Mouse (Mus musculus) limb, embryonic 11.5 days (tissue): ENCODE measurements at regions not wholly inside any gene's neighbourhood (a gene's known extent, or its start where the extent isn't known, plus 50 kb on each side); places are given as distances from the start of the nearest gene placed in this dataset.

Source experiments
- ATAC-seq: fragments of 200-750 bp; cut with Nextera tagmentation; 2 replicates; pipeline ENCODE4 v1.8.0; 2017; ENCODE audit warnings: low read depth; ENCODE audit not compliant: insufficient number of reproducible peaks, low FRiP score, low TSS enrichment
- DNase-seq: peaks from one replicate; pipeline ENCODE4 v3.0.0-alpha.2; 2015; ENCODE audit warnings: low spot score
- H3K27ac ChIP-seq: fragments of 300-500 bp; sonication (generic); replicated peaks from 2 replicates; pipeline ENCODE4 v1.5.1; 2014; ENCODE audit warnings: low read depth, mild to moderate bottlenecking, low read length
- H3K27me3 ChIP-seq: fragments of 300-500 bp; sonication (generic); 2 replicates; pipeline ENCODE4 v1.6.1; 2014; ENCODE audit warnings: mild to moderate bottlenecking, low read length, mixed read lengths; ENCODE audit not compliant: control insufficient read depth, insufficient read depth
- H3K36me3 ChIP-seq: fragments of 300-500 bp; sonication (generic); 2 replicates; pipeline ENCODE4 v1.6.1; 2014; ENCODE audit warnings: mild to moderate bottlenecking, low read length, moderate library complexity, mixed read lengths; ENCODE audit not compliant: control insufficient read depth, insufficient read depth
- H3K4me1 ChIP-seq: fragments of 300-500 bp; sonication (generic); 2 replicates; pipeline ENCODE4 v1.6.1; 2014; ENCODE audit warnings: low read length, mixed read lengths; ENCODE audit not compliant: control insufficient read depth, insufficient read depth
- H3K4me2 ChIP-seq: fragments of 300-500 bp; sonication (generic); 2 replicates; pipeline ENCODE4 v1.6.1; 2014; ENCODE audit warnings: low read depth, mild to moderate bottlenecking, moderate library complexity; ENCODE audit not compliant: severe bottlenecking
- H3K4me3 ChIP-seq: fragments of 300-500 bp; sonication (generic); 2 replicates; pipeline ENCODE4 v1.5.1; 2014; ENCODE audit warnings: low read depth, low read length
- H3K9ac ChIP-seq: fragments of 300-500 bp; sonication (generic); 2 replicates; pipeline ENCODE4 v1.6.1; 2014; ENCODE audit warnings: mild to moderate bottlenecking, low read length
- H3K9me3 ChIP-seq: fragments of 300-500 bp; sonication (generic); 2 replicates; pipeline ENCODE4 v1.6.1; 2016; ENCODE audit warnings: low read length; ENCODE audit not compliant: control insufficient read depth
- WGBS: fragments of 180-500 bp; shearing (Covaris S2); extraction: QIAGEN DNeasy Blood & Tissue Kit; methylation state at CpG from one replicate; pipeline ENCODE4 v1.1.7; 2014; 5-methylcytosine and 5-hydroxymethylcytosine counted together

GRCm38 (mm10) chr7:50993707-50994106 lies 394.7 kb downstream of the 4933405O20Rik start:
- Histone ChIP-seq H3K4me1 (no peaks in the 10 kb centered on the region), H3K9me3 (no peaks in the 10 kb centered on the region), H3K9ac (no peak overlapping the region), H3K4me2 (no peak overlapping the region), H3K4me3 (no peak overlapping the region), H3K36me3 (no peaks in the 10 kb centered on the region), H3K27ac (no peak overlapping the region), H3K27me3 (no peaks in the 10 kb centered on the region)
- DNase-seq (no peak), ATAC-seq (no peak)
- 62% methylated on average over 1 of the region's 1 CpGs for WGBS

DNA sequence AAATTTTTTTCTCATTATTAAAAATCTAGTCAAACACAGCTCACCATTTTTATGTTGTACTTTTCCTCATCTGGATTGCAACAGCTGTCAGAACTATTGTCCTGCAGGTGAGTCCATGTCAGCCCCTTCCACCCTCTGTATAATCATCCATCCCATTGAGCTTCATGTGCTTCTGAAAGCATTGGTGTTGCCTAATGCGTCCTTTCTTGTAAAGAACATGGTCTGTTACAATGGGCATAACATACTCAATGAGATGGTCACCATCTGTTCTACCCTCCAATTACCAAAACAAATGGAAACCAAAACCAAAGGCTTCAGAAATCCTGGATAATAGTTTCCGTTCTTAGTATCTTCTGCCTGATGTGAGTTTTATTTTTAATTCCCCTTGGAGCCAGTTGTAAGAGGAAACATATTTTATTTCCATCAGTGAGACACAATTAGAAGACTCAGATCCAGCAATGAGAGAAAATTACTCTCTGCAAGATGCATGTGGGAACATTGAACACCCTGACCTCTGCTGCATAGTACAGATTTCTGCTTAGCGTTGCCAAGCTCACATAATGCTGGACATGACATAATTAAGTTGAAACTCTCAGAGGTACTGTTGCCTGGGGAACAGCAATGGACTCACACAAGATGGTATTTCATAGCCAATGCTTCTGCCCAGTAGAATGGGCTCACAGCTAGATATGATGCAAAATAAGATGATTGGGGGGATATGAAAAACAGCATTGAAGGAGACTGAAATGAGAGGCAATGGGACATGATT lies 443.1 kb downstream of the 4933405O20Rik start:
- WGBS = 87% methylated on average over 3 of the region's 3 CpGs
- ATAC-seq = no peak
- H3K4me3 ChIP-seq = no peak overlapping the region

GRCm38 (mm10) chr7:51051496-51051895 lies 452.5 kb downstream of the 4933405O20Rik start:
- Histone ChIP-seq H3K4me1 (no peaks in the 10 kb centered on the region), H3K4me3 (no peak overlapping the region), H3K27me3 (no peaks in the 10 kb centered on the region), H3K9me3 (no peaks in the 10 kb centered on the region), H3K27ac (no peak overlapping the region), H3K4me2 (no peak overlapping the region), H3K9ac (no peak overlapping the region), H3K36me3 (no peaks in the 10 kb centered on the region)
- WGBS = 87% methylated on average over 3 of the region's 3 CpGs
- DNase-seq = no peak
- ATAC-seq = no peak

More for the DNA sequence above, 443.1 kb downstream of the 4933405O20Rik start:
- Histone ChIP-seq H3K27ac (no peak overlapping the region), H3K36me3 (no peaks in the 10 kb centered on the region), H3K4me2 (no peak overlapping the region), H3K4me1 (no peaks in the 10 kb centered on the region), H3K9me3 (no peaks in the 10 kb centered on the region), H3K9ac (no peak overlapping the region), H3K27me3 (no peaks in the 10 kb centered on the region)
- no peak for DNase-seq

DNA sequence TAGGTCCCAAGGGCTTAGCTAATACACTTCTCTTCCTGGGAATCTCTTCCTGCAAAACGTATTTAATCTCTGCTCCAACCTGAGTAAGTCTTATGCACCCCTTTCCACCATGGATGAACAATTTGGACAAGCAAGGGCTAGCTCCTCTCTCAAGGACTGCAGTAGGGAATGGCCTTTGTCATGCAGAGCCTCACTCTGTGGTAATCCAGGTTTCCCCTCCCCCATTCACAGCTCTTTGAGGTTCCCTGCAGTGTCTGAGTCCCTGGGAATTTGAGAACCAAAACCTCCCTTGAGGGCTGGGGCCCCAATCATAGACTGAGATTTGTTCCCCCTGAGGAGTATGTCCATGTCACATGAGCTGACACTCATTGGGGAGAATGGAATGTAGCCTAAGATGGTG lies 442.5 kb upstream of the Ano5 start:
- Histone ChIP-seq H3K27ac (no peak overlapping the region), H3K4me1 (no peaks in the 10 kb centered on the region), H3K4me2 (no peak overlapping the region), H3K4me3 (no peak overlapping the region), H3K27me3 (no peaks in the 10 kb centered on the region), H3K9ac (no peak overlapping the region), H3K36me3 (no peaks in the 10 kb centered on the region), H3K9me3 (no peaks in the 10 kb centered on the region)
- no peak for DNase-seq
- 27% methylated on average over 1 of the region's 1 CpGs for WGBS
- ATAC-seq = no peak

DNA sequence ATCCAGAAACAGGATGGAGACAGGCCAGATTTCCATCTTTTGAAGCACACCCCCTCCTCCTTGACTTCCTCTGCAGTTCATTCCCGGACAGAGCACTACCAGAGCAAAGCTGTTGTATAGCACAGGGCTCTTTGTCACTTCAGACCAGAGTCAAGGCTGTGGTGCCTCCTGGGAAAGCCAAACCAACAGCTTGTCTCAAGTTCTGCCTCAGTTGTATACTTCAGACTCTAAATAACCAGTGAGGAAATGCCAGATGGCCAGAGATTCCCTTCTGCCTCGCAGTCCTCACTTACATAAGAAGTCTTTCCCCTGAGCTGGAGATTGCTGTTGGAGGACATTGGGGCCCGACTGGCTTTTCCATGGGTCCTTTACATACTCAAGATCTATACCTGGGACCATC lies 417.1 kb upstream of the Ano5 start:
- no peaks in the 10 kb centered on the region for H3K36me3 ChIP-seq
- H3K9ac ChIP-seq = no peak overlapping the region
- H3K27ac ChIP-seq = no peak overlapping the region
- H3K4me1 ChIP-seq = no peaks in the 10 kb centered on the region
- DNase-seq (no peak), ATAC-seq (no peak)
- WGBS = 78% methylated on average over 3 of the region's 3 CpGs
- no peak overlapping the region for H3K4me2 ChIP-seq
- H3K9me3 ChIP-seq = no peaks in the 10 kb centered on the region
- H3K27me3 ChIP-seq = no peaks in the 10 kb centered on the region
- no peak overlapping the region for H3K4me3 ChIP-seq

DNA sequence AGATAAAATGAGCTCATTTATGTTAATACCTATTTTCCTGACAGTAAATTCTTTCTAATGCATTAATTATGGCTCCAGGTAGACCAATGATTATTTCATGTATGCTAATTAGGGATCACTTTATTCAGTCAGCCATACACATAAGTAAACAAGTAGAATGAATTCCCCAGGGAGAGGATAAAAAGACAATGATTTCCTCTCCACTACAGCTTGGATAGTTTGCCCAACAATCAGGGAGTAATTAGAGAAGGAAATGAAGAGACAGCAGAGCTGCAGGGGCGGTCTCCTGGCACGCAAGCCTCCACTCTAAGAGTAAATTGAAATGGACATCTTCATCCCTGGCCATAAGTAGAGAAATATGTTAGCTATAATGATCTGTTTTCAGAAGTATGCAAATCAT lies 409.7 kb upstream of the Ano5 start:
- Histone ChIP-seq H3K36me3 (no peaks in the 10 kb centered on the region), H3K27me3 (no peaks in the 10 kb centered on the region), H3K27ac (no peak overlapping the region), H3K4me2 (no peak overlapping the region), H3K4me3 (no peak overlapping the region), H3K4me1 (no peaks in the 10 kb centered on the region), H3K9me3 (no peaks in the 10 kb centered on the region), H3K9ac (no peak overlapping the region)
- DNase-seq (no peak), ATAC-seq (no peak)
- WGBS = 83% methylated on average over 2 of the region's 2 CpGs

DNA sequence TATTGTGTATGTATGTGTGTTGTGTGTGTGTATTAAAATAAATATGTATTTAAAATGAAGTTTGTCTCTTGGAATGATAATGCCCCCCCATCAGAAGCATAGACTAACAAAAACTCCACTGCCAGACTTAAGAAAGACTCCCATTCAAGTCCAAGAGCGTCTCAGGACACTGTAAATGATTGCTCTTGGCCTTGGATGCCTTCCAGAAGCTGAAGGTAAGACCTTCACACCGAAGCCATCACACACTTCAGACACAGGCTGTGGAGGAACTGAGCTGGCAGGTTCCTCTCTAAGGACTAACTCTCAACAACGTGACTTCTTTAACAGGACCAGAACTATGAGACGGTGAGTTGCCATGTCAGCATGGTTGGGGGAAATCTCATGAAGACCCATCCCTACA lies 370.0 kb upstream of the Ano5 start:
- H3K4me3 ChIP-seq = no peak overlapping the region
- no peaks in the 10 kb centered on the region for H3K27me3 ChIP-seq
- H3K36me3 ChIP-seq = no peaks in the 10 kb centered on the region
- WGBS = 87% methylated on average over 4 of the region's 4 CpGs
- H3K4me2 ChIP-seq = no peak overlapping the region
- no peak for ATAC-seq
- no peaks in the 10 kb centered on the region for H3K4me1 ChIP-seq
- H3K9me3 ChIP-seq = no peaks in the 10 kb centered on the region
- no peak overlapping the region for H3K27ac ChIP-seq
- DNase-seq = no peak
- no peak overlapping the region for H3K9ac ChIP-seq

DNA sequence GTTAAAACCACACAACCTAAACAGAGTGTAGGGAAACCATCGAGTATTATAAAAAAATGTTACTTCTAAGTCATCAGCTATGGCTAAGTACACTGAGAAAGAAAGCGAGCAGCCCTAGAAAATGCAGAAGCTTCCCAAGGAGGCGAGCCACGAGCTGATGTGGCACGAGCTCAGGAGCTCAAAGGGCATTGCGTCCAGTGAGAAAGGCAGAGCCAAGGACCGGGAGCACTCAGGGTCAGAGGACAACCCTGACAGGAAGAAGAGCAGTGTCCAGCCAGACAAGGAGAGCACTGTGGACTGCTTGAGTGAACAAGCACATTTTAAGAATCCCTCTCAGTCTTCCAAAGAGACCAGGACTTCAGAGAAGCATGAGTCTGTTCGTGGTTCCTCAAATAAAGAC lies 335.6 kb upstream of the Ano5 start:
- no peak overlapping the region for H3K4me2 ChIP-seq
- H3K4me3 ChIP-seq = no peak overlapping the region
- 93% methylated on average over 8 of the region's 8 CpGs for WGBS
- no peaks in the 10 kb centered on the region for H3K4me1 ChIP-seq
- ATAC-seq (no peak), DNase-seq (no peak)
- H3K9ac ChIP-seq = no peak overlapping the region
- H3K27me3 ChIP-seq = no peaks in the 10 kb centered on the region
- no peaks in the 10 kb centered on the region for H3K36me3 ChIP-seq
- H3K27ac ChIP-seq = no peak overlapping the region
- no peaks in the 10 kb centered on the region for H3K9me3 ChIP-seq
